ENCODE assay signal across 18 mouse cellular contexts in genomic region chr17:86780708-86781318, GRCm38 (mm10). TPM values are rescaled to one million over a fixed set of nuclear protein-coding genes. Genes with fewer than 3 reads are reported as not detected.
DNase-seq lines count a peak whose midpoint lies in the region; ATAC-seq and TF ChIP-seq lines count a peak whose summit lies in the region.
"Had no signal": no experiment of that assay in that cellular context is flagged by ENCODE, and none has a peak within 500 bp of the region (broad histone marks: within the 10 kb centered on the region; RNA-seq: fewer than 3 reads in every experiment).

No protein-coding gene starts in this region.

- ATAC-seq in inflammation-experienced regulatory T-cells, adult 6 months, result no peak
- ATAC-seq: forebrain, embryonic 14.5 days; intestine, embryonic 15.5 days; midbrain, embryonic 16.5 days had no signal

- H3K4me3 ChIP-seq in layer of hippocampus, adult 2 months, result no peak overlapping the region
- H3K4me3 ChIP-seq: embryonic facial prominence, embryonic 10.5 days; hindbrain, embryonic 12.5 days; intestine, embryonic 15.5 days; liver, embryonic 13.5 days had no signal

- TF ChIP-seq CTCF in layer of hippocampus, adult 2 months (conservative IDR thresholded peaks at IDR 0.05), result no peak

- H3K27ac ChIP-seq in layer of hippocampus, adult 2 months, result peak overlapping the region; percentile 76
- H3K27ac ChIP-seq: embryonic facial prominence, embryonic 10.5 days; hindbrain, embryonic 12.5 days; intestine, embryonic 15.5 days; liver, embryonic 13.5 days had no signal

- DNase-seq in heart, adult 11 months, result peak; percentile 92
- DNase-seq in heart, adult 8-10 months (ENCODE audit: low spot score), result no peak
- no peak for DNase-seq in layer of hippocampus, adult 2 months (ENCODE audit: low spot score in 2 of 2)
- no peak for DNase-seq in layer of hippocampus, adult 9-11 months
- DNase-seq in Muller cell, postnatal 12 days (ENCODE audit: inconsistent ontology term), result peak; percentile 84
- DNase-seq in adrenal gland, postnatal 36 days, result peak; percentile 54 to 56
- DNase-seq: cerebellum, postnatal 36 days; kidney, postnatal 4 days; liver, embryonic 13.5 days; right cerebral cortex, postnatal 25 days; thymus, postnatal 14 days had no signal

RNA-seq across cellular contexts. Expression of gene Epas1, which starts 27.3 kb away (rescaled TPM):
- total RNA-seq in heart, adult 8-10 months (2022), result 100 to 1,000 TPM; 241 to 287 (median 262) TPM
- 10 to 100 TPM; 98.7 to 99.2 TPM for total RNA-seq in layer of hippocampus, adult 2 months (2021)
- 100 to 1,000 TPM; 165 to 202 TPM for total RNA-seq in adrenal gland, postnatal 36 days (2021)
- 1 to 10 TPM; 2.8 to 5.3 (median 3.6) TPM for polyA plus RNA-seq in inflammation-experienced regulatory T-cells, adult 6 months (2017; shearing (Covaris generic))
- total RNA-seq: megakaryocyte progenitor cell, adult 5-6 weeks had no signal

Comparison
In these comparisons a context has a peak if more than half of its experiments do, and no peak if none do; other contexts are left out.
1. DNase-seq: peak in heart, adult 11 months (single experiment), Muller cell, postnatal 12 days (single experiment) and adrenal gland, postnatal 36 days (2 of 2); none in heart, adult 8-10 months (single experiment), layer of hippocampus, adult 2 months (0 of 2) and layer of hippocampus, adult 9-11 months (single experiment).